Mouse (Mus musculus) heart, embryonic 10.5 days (tissue): ENCODE data around the gene Pcdh18. TPM values are rescaled to one million over a fixed set of nuclear protein-coding genes. Genes with fewer than 3 reads are reported as not detected.

Source experiments
- DNase-seq: peaks from one replicate; pipeline ENCODE4 v3.0.0-alpha.2; 2017; ENCODE audit warnings: low spot score
- H3K27ac ChIP-seq: fragments of 300-500 bp; sonication (generic); 2 replicates; pipeline ENCODE4 v1.5.1; 2016; ENCODE audit warnings: mild to moderate bottlenecking
- H3K27me3 ChIP-seq: fragments of 300-500 bp; sonication (generic); 2 replicates; pipeline ENCODE4 v1.6.1; 2016; ENCODE audit warnings: mild to moderate bottlenecking; ENCODE audit not compliant: poor library complexity, insufficient read depth, severe bottlenecking
- H3K36me3 ChIP-seq: fragments of 300-500 bp; sonication (generic); 2 replicates; pipeline ENCODE4 v1.6.1; 2016; ENCODE audit warnings: mild to moderate bottlenecking, moderate library complexity
- H3K4me1 ChIP-seq: fragments of 300-500 bp; sonication (generic); 2 replicates; pipeline ENCODE4 v1.6.1; 2016; ENCODE audit warnings: mild to moderate bottlenecking
- H3K4me3 ChIP-seq: fragments of 300-500 bp; sonication (generic); 2 replicates; pipeline ENCODE4 v1.5.1; 2016; ENCODE audit warnings: mild to moderate bottlenecking, moderate library complexity
- H3K9me3 ChIP-seq: fragments of 300-500 bp; sonication (generic); 2 replicates; pipeline ENCODE4 v1.6.1; 2016; ENCODE audit warnings: mild to moderate bottlenecking, moderate library complexity
- WGBS: fragments of 180-500 bp; shearing (Covaris S2); methylation state at CpG from one replicate; pipeline ENCODE4 v1.1.7; 2016; 5-methylcytosine and 5-hydroxymethylcytosine counted together
- polyA plus RNA-seq: library from polyadenylated mRNA; unstranded; fragments of >200 nt; fragmentation: Nextera tagmentation; extraction: Ambion mirVana; gene quantifications from 2 replicates; pipeline ENCODE4 v1.2.1, GENCODE M21; 2016

Gene Pcdh18
- polyA plus RNA-seq, 1 experiment from 2014 or later: 37.1 TPM

- DNase-seq: no peak
- 90% methylated on average over 1 of the region's 1 CpGs for WGBS
Observed at GRCm38 (mm10) chr3:49748054-49748453, 9.1 kb downstream of the Pcdh18 start.

GRCm38 (mm10) chr3:49739061-49739460 is 18.1 kb downstream of the Pcdh18 start:
- no peak overlapping the region for H3K27ac ChIP-seq
- H3K4me3 ChIP-seq: no peak overlapping the region
- no peaks in the 10 kb centered on the region for H3K4me1 ChIP-seq
- no peaks in the 10 kb centered on the region for H3K27me3 ChIP-seq
- no peak for DNase-seq
- peaks cover 3% of the 10 kb centered on the region; the same call in 1 of the 2 replicates for H3K36me3 ChIP-seq
- whole genome bisulfite sequencing: 45% methylated on average over 2 of the region's 2 CpGs
- H3K9me3 ChIP-seq: no peaks in the 10 kb centered on the region

More at GRCm38 (mm10) chr3:49748054-49748453, 9.1 kb downstream of the Pcdh18 start:
- Histone ChIP-seq H3K4me3 (no peak overlapping the region), H3K27ac (no peak overlapping the region), H3K27me3 (no peaks in the 10 kb centered on the region), H3K36me3 (peaks cover 70% of the 10 kb centered on the region), H3K4me1 (peaks cover 2% of the 10 kb centered on the region; the same call in 1 of the 2 replicates), H3K9me3 (no peaks in the 10 kb centered on the region)

GRCm38 (mm10) chr3:49738531-49738930 is 18.6 kb downstream of the Pcdh18 start:
- no peak overlapping the region for H3K27ac ChIP-seq
- no peak overlapping the region for H3K4me3 ChIP-seq
- no peak for DNase-seq
- H3K27me3 ChIP-seq: no peaks in the 10 kb centered on the region
- H3K4me1 ChIP-seq: no peaks in the 10 kb centered on the region
- no peaks in the 10 kb centered on the region for H3K9me3 ChIP-seq
- H3K36me3 ChIP-seq: no peaks in the 10 kb centered on the region

DNA sequence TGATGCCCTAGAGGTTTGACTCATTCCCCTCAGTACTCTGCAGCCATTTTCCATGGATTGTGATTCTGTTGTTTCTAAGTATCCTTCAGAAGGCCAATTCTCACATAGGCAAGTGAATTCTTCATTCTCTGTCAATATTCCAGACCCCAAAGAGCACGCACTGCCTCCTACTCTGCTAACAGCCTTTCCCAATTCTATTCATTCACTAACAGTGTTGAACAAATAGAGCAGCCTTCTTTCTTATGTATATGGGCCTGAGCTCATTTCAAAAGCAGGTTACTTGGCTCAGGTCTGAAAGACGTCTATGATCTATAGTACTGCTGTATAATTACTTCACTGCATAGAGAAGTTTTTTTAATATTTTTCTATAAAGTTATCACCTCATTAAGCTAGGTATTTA is 50.6 kb downstream of the Pcdh18 start:
- WGBS: 83% methylated on average over 2 of the region's 2 CpGs

DNA sequence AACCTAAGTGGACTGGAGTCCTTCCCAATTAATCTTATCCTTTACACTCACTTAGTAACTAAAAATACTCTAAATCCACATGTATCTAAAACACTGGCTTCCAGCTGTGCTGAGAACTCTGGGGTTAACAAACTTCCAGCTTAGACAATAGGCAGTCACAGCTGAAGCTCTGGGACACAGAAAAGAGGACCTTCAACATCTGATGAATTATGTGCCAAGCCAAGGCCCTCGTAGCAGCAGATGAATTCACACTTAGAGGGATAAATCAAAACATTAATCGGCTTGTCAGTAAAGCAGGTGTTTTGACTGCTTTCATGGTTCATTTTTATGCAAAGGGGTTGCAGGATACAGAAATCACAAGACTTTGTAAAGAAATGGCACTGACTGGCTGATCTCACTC is 57.2 kb downstream of the Pcdh18 start:
- no peaks in the 10 kb centered on the region for H3K4me1 ChIP-seq
- no peaks in the 10 kb centered on the region for H3K27me3 ChIP-seq
- WGBS: 65% methylated on average over 2 of the region's 2 CpGs
- no peak overlapping the region for H3K4me3 ChIP-seq
- H3K36me3 ChIP-seq: no peaks in the 10 kb centered on the region
- DNase-seq: no peak
- H3K9me3 ChIP-seq: no peaks in the 10 kb centered on the region
- no peak overlapping the region for H3K27ac ChIP-seq

More for the DNA sequence above, 50.6 kb downstream of the Pcdh18 start:
- Histone ChIP-seq H3K9me3 (no peaks in the 10 kb centered on the region), H3K27me3 (no peaks in the 10 kb centered on the region), H3K27ac (no peak overlapping the region), H3K4me1 (no peaks in the 10 kb centered on the region), H3K36me3 (no peaks in the 10 kb centered on the region), H3K4me3 (no peak overlapping the region)
- DNase-seq: no peak
